Mouse (Mus musculus): ENCODE measurements around the gene 9130019O22Rik. TPM values are rescaled to one million over a fixed set of nuclear protein-coding genes. Genes with fewer than 3 reads are reported as not detected.
"Not testable (repeated sequence)": the region's sequence is repeated elsewhere in the genome, so short reads cannot be mapped to it uniquely, and the experiment has no call there.

9130019O22Rik gene
- polyA plus RNA-seq, 1 experiment: 2.4 TPM

GRCm38 (mm10) chr7:127406002-127406987 is 19.3 kb upstream of the 9130019O22Rik start, which contains the start of gene Zfp764:
Gene Zfp764, minus strand, starts transcription at chr7:127406822.
- H3K27ac ChIP-seq (ENCODE audit: control insufficient read depth, insufficient read depth, low read depth, low read length, poor library complexity): peak within 1 kb of the TSS; percentile 43
- TF ChIP-seq POLR2A (IDR thresholded peaks at IDR 0.05; ENCODE audit: borderline replicate concordance, control insufficient read depth, low read depth, low read length) (peak; percentile 32; the same call in 1 of the 2 replicates), CTCF (IDR thresholded peaks at IDR 0.05; ENCODE audit: control insufficient read depth, insufficient read depth, low read length) (peak; percentile 57)
- H3K4me3 ChIP-seq (replicated peaks; ENCODE audit: control insufficient read depth, low read depth, low read length): peak within 1 kb of the TSS; percentile 73
- under 1% methylated on average over 40 of the region's 40 CpGs for WGBS
- not testable (repeated sequence) for H3K4me1 ChIP-seq (ENCODE audit: control insufficient read depth, insufficient read depth, low read length)

- WGBS: 86% methylated on average over 6 of the region's 6 CpGs
- H3K27ac ChIP-seq (ENCODE audit: control insufficient read depth, insufficient read depth, low read depth, low read length, poor library complexity); H3K4me3 ChIP-seq (replicated peaks; ENCODE audit: control insufficient read depth, low read depth, low read length); H3K4me1 ChIP-seq (ENCODE audit: control insufficient read depth, insufficient read depth, low read length): not testable (repeated sequence)
Measured at GRCm38 (mm10) chr7:127404101-127404500, 17.1 kb upstream of the 9130019O22Rik start.

- Histone ChIP-seq H3K4me3 (replicated peaks; ENCODE audit: control insufficient read depth, low read depth, low read length) (no peak overlapping the region), H3K27ac (ENCODE audit: control insufficient read depth, insufficient read depth, low read depth, low read length, poor library complexity) (no peak overlapping the region), H3K4me1 (ENCODE audit: control insufficient read depth, insufficient read depth, low read length) (0 out of 2 replicates have a peak, but pooled peaks cover 1% of the 10 kb centered on the region)
- TF ChIP-seq CTCF (IDR thresholded peaks at IDR 0.05; ENCODE audit: control insufficient read depth, insufficient read depth, low read length) (no peak), POLR2A (IDR thresholded peaks at IDR 0.05; ENCODE audit: borderline replicate concordance, control insufficient read depth, low read depth, low read length) (no peak)
- 66% methylated on average over 2 of the region's 2 CpGs for WGBS
Measured at GRCm38 (mm10) chr7:127402980-127403379, 16.0 kb upstream of the 9130019O22Rik start.

GRCm38 (mm10) chr7:127400355-127400754 is 13.4 kb upstream of the 9130019O22Rik start:
- Histone ChIP-seq H3K4me3 (replicated peaks; ENCODE audit: control insufficient read depth, low read depth, low read length) (no peak overlapping the region), H3K4me1 (ENCODE audit: control insufficient read depth, insufficient read depth, low read length) (no peaks in the 10 kb centered on the region), H3K27ac (ENCODE audit: control insufficient read depth, insufficient read depth, low read depth, low read length, poor library complexity) (no peak overlapping the region)
- no peak for TF ChIP-seq CTCF (IDR thresholded peaks at IDR 0.05; ENCODE audit: control insufficient read depth, insufficient read depth, low read length)
- no peak for TF ChIP-seq POLR2A (IDR thresholded peaks at IDR 0.05; ENCODE audit: borderline replicate concordance, control insufficient read depth, low read depth, low read length)
- WGBS: 53% methylated on average over 3 of the region's 3 CpGs

GRCm38 (mm10) chr7:127393944-127394333 is 7.0 kb upstream of the 9130019O22Rik start:
- Histone ChIP-seq H3K27ac (ENCODE audit: control insufficient read depth, insufficient read depth, low read depth, low read length, poor library complexity) (no peak overlapping the region), H3K4me3 (replicated peaks; ENCODE audit: control insufficient read depth, low read depth, low read length) (peak overlapping the region; percentile 66), H3K4me1 (ENCODE audit: control insufficient read depth, insufficient read depth, low read length) (peaks cover 4% of the 10 kb centered on the region)
- WGBS: under 1% methylated on average over 7 of the region's 7 CpGs
- TF ChIP-seq CTCF (IDR thresholded peaks at IDR 0.05; ENCODE audit: control insufficient read depth, insufficient read depth, low read length) (no peak), POLR2A (IDR thresholded peaks at IDR 0.05; ENCODE audit: borderline replicate concordance, control insufficient read depth, low read depth, low read length) (no peak)

GRCm38 (mm10) chr7:127393157-127393943 is 6.4 kb upstream of the 9130019O22Rik start, which contains the start of gene E430018J23Rik:
Gene E430018J23Rik, minus strand, starts transcription at chr7:127393629.
- peak within 1 kb of the TSS; percentile 64 for H3K27ac ChIP-seq (ENCODE audit: control insufficient read depth, insufficient read depth, low read depth, low read length, poor library complexity)
- peak within 1 kb of the TSS; percentile 87 for H3K4me3 ChIP-seq (replicated peaks; ENCODE audit: control insufficient read depth, low read depth, low read length)
- peaks cover 4% of the 10 kb centered on the region for H3K4me1 ChIP-seq (ENCODE audit: control insufficient read depth, insufficient read depth, low read length)
- under 1% methylated on average over 45 of the region's 45 CpGs for WGBS
- TF ChIP-seq POLR2A (IDR thresholded peaks at IDR 0.05; ENCODE audit: borderline replicate concordance, control insufficient read depth, low read depth, low read length) (no peak), CTCF (IDR thresholded peaks at IDR 0.05; ENCODE audit: control insufficient read depth, insufficient read depth, low read length) (no peak)

- H3K4me1 ChIP-seq (ENCODE audit: control insufficient read depth, insufficient read depth, low read length): peaks cover 4% of the 10 kb centered on the region
- WGBS: 57% methylated on average over 8 of the region's 8 CpGs
- TF ChIP-seq POLR2A (IDR thresholded peaks at IDR 0.05; ENCODE audit: borderline replicate concordance, control insufficient read depth, low read depth, low read length) (no peak), CTCF (IDR thresholded peaks at IDR 0.05; ENCODE audit: control insufficient read depth, insufficient read depth, low read length) (no peak)
- H3K4me3 ChIP-seq (replicated peaks; ENCODE audit: control insufficient read depth, low read depth, low read length): no peak overlapping the region
- H3K27ac ChIP-seq (ENCODE audit: control insufficient read depth, insufficient read depth, low read depth, low read length, poor library complexity): no peak overlapping the region
Measured at GRCm38 (mm10) chr7:127392251-127392824, 5.4 kb upstream of the 9130019O22Rik start.

GRCm38 (mm10) chr7:127391538-127391937 is 4.6 kb upstream of the 9130019O22Rik start:
- 93% methylated on average over 16 of the region's 16 CpGs for WGBS
- TF ChIP-seq CTCF (IDR thresholded peaks at IDR 0.05; ENCODE audit: control insufficient read depth, insufficient read depth, low read length) (no peak), POLR2A (IDR thresholded peaks at IDR 0.05; ENCODE audit: borderline replicate concordance, control insufficient read depth, low read depth, low read length) (no peak)
- no peak overlapping the region for H3K27ac ChIP-seq (ENCODE audit: control insufficient read depth, insufficient read depth, low read depth, low read length, poor library complexity)
- peaks cover 4% of the 10 kb centered on the region for H3K4me1 ChIP-seq (ENCODE audit: control insufficient read depth, insufficient read depth, low read length)
- H3K4me3 ChIP-seq (replicated peaks; ENCODE audit: control insufficient read depth, low read depth, low read length): no peak overlapping the region
